In the genomic region with DNA sequence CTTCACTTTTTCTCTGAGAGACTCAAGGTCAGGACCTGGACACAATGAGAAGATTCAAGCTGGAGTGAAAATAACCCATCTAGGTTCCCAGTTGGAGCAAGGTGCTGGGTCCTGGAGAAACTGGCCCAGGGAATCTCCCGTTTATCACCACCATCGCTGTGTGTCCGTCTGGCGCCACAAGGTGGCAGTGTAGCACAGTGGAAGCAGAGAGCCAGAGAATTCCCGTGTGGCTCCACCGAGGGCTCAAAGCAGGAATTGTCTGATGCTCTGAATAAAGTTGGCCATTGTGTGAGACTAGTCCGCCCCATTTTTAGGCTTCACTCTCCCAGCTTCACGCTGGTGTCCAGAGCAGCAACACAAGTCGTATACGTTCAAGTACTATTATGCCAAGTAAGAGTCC, we compare ENCODE assay signal across 9 mouse cellular contexts. TPM values are rescaled to one million over a fixed set of nuclear protein-coding genes. Genes with fewer than 3 reads are reported as not detected.
DNase-seq lines count a peak whose midpoint lies in the region; TF ChIP-seq lines count a peak whose summit lies in the region.
"Had no signal": no experiment of that assay in that cellular context is flagged by ENCODE, and none has a peak within 500 bp of the region (broad histone marks: within the 10 kb centered on the region; RNA-seq: fewer than 3 reads in every experiment).

No protein-coding gene starts in this region.

- no peaks in the 10 kb centered on the region for H3K9me3 ChIP-seq in MEL (replicated peaks; ENCODE audit: insufficient read depth, low read length)
- no peaks in the 10 kb centered on the region for H3K9me3 ChIP-seq in hindbrain, embryonic 10.5 days

- peak; percentile 79 for TF ChIP-seq RAD21 in MEL (IDR thresholded peaks at IDR 0.05; ENCODE audit: low read depth, low read length)

- no peaks in the 10 kb centered on the region for H3K79me2 ChIP-seq in MEL (ENCODE audit: control insufficient read depth, insufficient read depth, low read length, poor library complexity)

- H3K4me1 ChIP-seq in MEL (ENCODE audit: control insufficient read depth in 1 of 2, insufficient read depth in 2 of 2, low read length in 2 of 2), result no peaks in the 10 kb centered on the region
- H3K4me1 ChIP-seq in embryonic fibroblast, embryonic 13.5 days (ENCODE audit: control insufficient read depth, insufficient read depth, low read length), result no peaks in the 10 kb centered on the region
- H3K4me1 ChIP-seq in hindbrain, embryonic 10.5 days (replicated peaks), result no peaks in the 10 kb centered on the region

- no peaks in the 10 kb centered on the region for H3K36me3 ChIP-seq in MEL (ENCODE audit: control insufficient read depth in 1 of 2, insufficient read depth in 2 of 2, low read length in 2 of 2)
- H3K36me3 ChIP-seq in hindbrain, embryonic 10.5 days, result no peaks in the 10 kb centered on the region

- TF ChIP-seq EP300 in MEL (IDR thresholded peaks at IDR 0.05; ENCODE audit: low read depth in 1 of 2, low read length in 2 of 2), result no peak

- no peak overlapping the region for H3K4me3 ChIP-seq in MEL (ENCODE audit: control insufficient read depth in 1 of 2, insufficient read depth in 1 of 2, low read depth in 2 of 2, low read length in 2 of 2)
- H3K4me3 ChIP-seq in embryonic fibroblast, embryonic 13.5 days (ENCODE audit: insufficient read depth, low read length), result no peak overlapping the region
- no peak overlapping the region for H3K4me3 ChIP-seq in hindbrain, embryonic 10.5 days

- 5% methylated on average over 10 of the region's 10 CpGs for WGBS in hindbrain, embryonic 10.5 days

- DNase-seq in MEL (ENCODE audit: low read depth, low spot score), result peak; percentile 26
- peak; percentile 78 for DNase-seq in adrenal gland, postnatal 25 days
- DNase-seq in hindbrain, embryonic 10.5 days (ENCODE audit: low spot score), result peak; percentile 84
- DNase-seq in layer of hippocampus, adult 8-10 months (ENCODE audit: low spot score in 2 of 2), result peak; percentile 34 to 72
- DNase-seq in lung, postnatal 25 days (ENCODE audit: low spot score), result peak; percentile 39
- peak; percentile 66 for DNase-seq in right cerebral cortex, postnatal 25 days
- DNase-seq in natural killer cell, adult 2 months (ENCODE audit: low spot score in 2 of 2), result no peak

- H3K9ac ChIP-seq in MEL (ENCODE audit: control insufficient read depth, low read depth, low read length, poor library complexity, severe bottlenecking), result no peak overlapping the region

- TF ChIP-seq POLR2A in MEL (IDR thresholded peaks at IDR 0.05; ENCODE audit: control insufficient read depth in 1 of 2, insufficient read depth in 1 of 2, low read depth in 1 of 2, low read length in 2 of 2, poor library complexity in 1 of 2), result no peak
- no peak for TF ChIP-seq POLR2A in embryonic fibroblast, embryonic 13.5 days (IDR thresholded peaks at IDR 0.05; ENCODE audit: low read depth, low read length)

- H3K27ac ChIP-seq in MEL (ENCODE audit: control insufficient read depth, low read depth, low read length), result no peak overlapping the region
- H3K27ac ChIP-seq in embryonic fibroblast, embryonic 13.5 days (ENCODE audit: insufficient read depth, low read length), result no peak overlapping the region
- H3K27ac ChIP-seq in hindbrain, embryonic 10.5 days, result no peak overlapping the region

- TF ChIP-seq CTCF in MEL (IDR thresholded peaks at IDR 0.05 in 2 of 3, conservative IDR thresholded peaks at IDR 0.05 in 1 of 3; ENCODE audit: control insufficient read depth in 1 of 3, insufficient read depth in 1 of 3, low read depth in 2 of 3, low read length in 3 of 3, poor library complexity in 1 of 3, severe bottlenecking in 1 of 3), result peak; percentile 65 to 87 (median 82)
- TF ChIP-seq CTCF in embryonic fibroblast, embryonic 13.5 days (IDR thresholded peaks at IDR 0.05; ENCODE audit: borderline replicate concordance, insufficient read depth, low read length), result peak; percentile 98

- H3K27me3 ChIP-seq in MEL (ENCODE audit: control insufficient read depth in 1 of 2, insufficient read depth in 2 of 2, low read length in 2 of 2), result no peaks in the 10 kb centered on the region
- H3K27me3 ChIP-seq in hindbrain, embryonic 10.5 days (ENCODE audit: insufficient read depth, poor library complexity, severe bottlenecking), result no peaks in the 10 kb centered on the region

TF ChIP-seq in MEL, 35 proteins besides CTCF, POLR2A, EP300 and RAD21:
- TF ChIP-seq POLR2AphosphoS5 (IDR thresholded peaks at IDR 0.05; ENCODE audit: borderline replicate concordance, low read depth, low read length) (no peak), ZKSCAN1 (IDR thresholded peaks at IDR 0.05; ENCODE audit: low read depth, low read length) (no peak), USF1 (IDR thresholded peaks at IDR 0.05; ENCODE audit: low read depth, low read length) (no peak), ZNF384 (IDR thresholded peaks at IDR 0.05; ENCODE audit: low read depth, low read length) (no peak), BHLHE40 (IDR thresholded peaks at IDR 0.05; ENCODE audit: borderline replicate concordance, low read depth, low read length) (no peak), POLR2AphosphoS2 (IDR thresholded peaks at IDR 0.05; ENCODE audit: low read length) (no peak), ZC3H11A (IDR thresholded peaks at IDR 0.05; ENCODE audit: low read depth, low read length) (peak; percentile 59), MAZ (IDR thresholded peaks at IDR 0.05; ENCODE audit: low read depth, low read length) (no peak), CHD1 (IDR thresholded peaks at IDR 0.05; ENCODE audit: low read depth, low read length) (no peak), SMC3 (IDR thresholded peaks at IDR 0.05; ENCODE audit: low read depth, low read length) (peak; percentile 75)

RNA-seq across cellular contexts. Expression of gene Klk4, which starts 7.7 kb away (rescaled TPM):
- not detected in 2 replicates for total RNA-seq in MEL (2012; rRNA removed)
- polyA plus RNA-seq in MEL (2012; ENCODE audit: insufficient read depth in 1 of 2, insufficient read length in 2 of 2, low read depth in 1 of 2, low replicate concordance in 2 of 2, missing spikeins in 1 of 2), result not detected
- total RNA-seq in adrenal gland, postnatal 25 days (2021), result not detected in 2 replicates
- not detected in 2 replicates for polyA plus RNA-seq in embryonic fibroblast, embryonic 13.5 days (2011; ENCODE audit: insufficient read length, low read depth, missing spikeins)
- polyA plus RNA-seq in hindbrain, embryonic 10.5 days (2016; fragmentation: Nextera tagmentation; extraction: Ambion mirVana), result 0.41 TPM in 1 of 2 replicates, not detected in the other
- total RNA-seq in layer of hippocampus, adult 8-10 months (2022), result not detected
- polyA plus RNA-seq: liver, embryonic 16.5 days had no signal

RNA-seq across cellular contexts. Expression of gene Klk5, which starts 31.5 kb away (rescaled TPM):
- total RNA-seq in MEL (2012; rRNA removed), result not detected in 2 replicates
- polyA plus RNA-seq in MEL (2012; ENCODE audit: insufficient read depth in 1 of 2, insufficient read length in 2 of 2, low read depth in 1 of 2, low replicate concordance in 2 of 2, missing spikeins in 1 of 2), result not detected
- not detected in 2 replicates for total RNA-seq in adrenal gland, postnatal 25 days (2021)
- polyA plus RNA-seq in embryonic fibroblast, embryonic 13.5 days (2011; ENCODE audit: insufficient read length, low read depth, missing spikeins), result not detected in 2 replicates
- polyA plus RNA-seq in hindbrain, embryonic 10.5 days (2016; fragmentation: Nextera tagmentation; extraction: Ambion mirVana), result 0.12 TPM in 1 of 2 replicates, not detected in the other
- not detected for total RNA-seq in layer of hippocampus, adult 8-10 months (2022)
- polyA plus RNA-seq: liver, embryonic 16.5 days had no signal

RNA-seq across cellular contexts. Expression of gene Klk6, which starts 48.9 kb away (rescaled TPM):
- total RNA-seq in MEL (2012; rRNA removed), result not detected in 2 replicates
- polyA plus RNA-seq in MEL (2012; ENCODE audit: insufficient read depth in 1 of 2, insufficient read length in 2 of 2, low read depth in 1 of 2, low replicate concordance in 2 of 2, missing spikeins in 1 of 2), result not detected
- not detected in 2 replicates for total RNA-seq in adrenal gland, postnatal 25 days (2021)
- not detected in 2 replicates for polyA plus RNA-seq in embryonic fibroblast, embryonic 13.5 days (2011; ENCODE audit: insufficient read length, low read depth, missing spikeins)
- polyA plus RNA-seq in hindbrain, embryonic 10.5 days (2016; fragmentation: Nextera tagmentation; extraction: Ambion mirVana), result not detected in 2 replicates
- 10 to 100 TPM in 1 of 4 experiments, 1 to 10 TPM in 2, under 1 TPM in 1; 0.66 to 11.7 (median 4.5) TPM for total RNA-seq in layer of hippocampus, adult 8-10 months (2022)
- polyA plus RNA-seq: liver, embryonic 16.5 days had no signal

Comparison
In these comparisons a context has a peak if more than half of its experiments do, and no peak if none do; other contexts are left out.
1. DNase-seq: peak in MEL (single experiment), adrenal gland, postnatal 25 days (single experiment), hindbrain, embryonic 10.5 days (single experiment), layer of hippocampus, adult 8-10 months (2 of 2), lung, postnatal 25 days (single experiment) and right cerebral cortex, postnatal 25 days (single experiment); none in natural killer cell, adult 2 months (0 of 2).